Mouse (Mus musculus) frontal cortex, adult 2 months (tissue): ENCODE measurements around the gene Stx12. TPM values are rescaled to one million over a fixed set of nuclear protein-coding genes. Genes with fewer than 3 reads are reported as not detected.

Source experiments
- DNase-seq, 2 experiments: peaks; one replicate each; pipeline ENCODE4 v3.0.0; 2022; ENCODE audit warnings: low spot score in 1 of 2; ENCODE audit errors: extremely low spot score in 1 of 2
- polyA plus RNA-seq: library from polyadenylated mRNA; depleted of rRNA; stranded (reverse); fragments of >200 nt; gene quantifications from 2 replicates; pipeline ENCODE4 v1.2.3, GENCODE M21; 2012

Gene Stx12
- polyA plus RNA-seq, 1 experiment, result 110 TPM

- DNase-seq, result no peak
Measured at GRCm38 (mm10) chr4:132871116-132871515, 13.2 kb downstream of the Stx12 start.

DNA sequence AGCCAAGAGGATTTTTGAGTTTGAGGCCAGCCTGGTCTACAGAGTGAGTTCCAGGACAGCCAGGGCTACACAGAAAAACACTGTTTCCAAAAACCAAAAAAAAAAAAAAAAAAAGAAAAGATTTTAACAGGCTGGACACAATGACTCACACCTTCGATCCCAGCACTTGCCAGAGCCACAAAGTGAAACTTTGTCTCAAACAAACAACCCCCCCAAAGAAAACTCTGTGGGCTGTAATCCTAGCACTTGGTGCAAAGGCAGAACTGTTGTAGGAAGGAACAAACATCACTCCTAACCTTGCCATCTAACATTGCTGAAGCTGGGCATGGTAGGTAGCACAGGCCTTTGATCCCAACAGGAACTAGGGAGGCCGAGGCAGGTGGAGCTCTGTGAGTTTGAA lies 19.5 kb downstream of the Stx12 start:
- DNase-seq, result no peak

DNA sequence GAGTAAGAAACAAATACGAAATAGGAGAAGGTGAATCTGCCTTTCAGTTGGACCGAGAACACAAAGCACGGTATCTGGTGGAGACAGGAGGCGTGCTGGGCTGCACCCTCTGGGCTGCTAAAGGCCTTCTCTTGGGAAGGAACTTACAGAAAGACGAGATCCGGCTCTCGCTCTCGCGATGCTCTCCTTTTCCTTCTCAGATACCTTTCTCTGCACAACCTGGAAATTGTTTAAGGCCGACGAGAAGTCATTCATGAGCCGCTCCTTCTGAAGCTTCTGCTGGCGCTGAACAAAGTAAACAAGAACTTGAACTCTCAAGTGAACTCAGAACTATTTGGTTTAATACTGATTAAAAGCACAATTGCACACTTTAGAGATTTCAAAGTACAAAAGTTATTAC lies 21.3 kb downstream of the Stx12 start:
- DNase-seq, result no peak

DNA sequence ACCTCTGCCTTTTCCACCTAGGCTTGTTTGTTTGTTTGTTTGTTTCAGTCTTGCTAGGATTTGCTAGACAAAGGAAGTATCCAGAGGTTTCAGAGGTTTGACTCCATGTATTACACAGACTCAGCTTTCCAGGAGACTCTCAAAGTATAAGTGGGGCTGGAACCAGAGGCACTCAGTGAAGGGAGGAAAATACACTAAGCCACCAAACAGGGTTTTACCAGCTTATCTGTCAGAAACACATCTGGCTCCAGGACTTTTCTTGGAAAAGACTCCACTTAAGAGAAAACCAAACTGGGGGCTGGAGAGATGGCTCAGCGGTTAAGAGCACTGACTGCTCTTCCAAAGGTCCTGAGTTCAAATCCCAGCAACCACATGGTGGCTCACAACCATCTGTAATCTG lies 23.4 kb downstream of the Stx12 start:
- DNase-seq, result no peak

DNA sequence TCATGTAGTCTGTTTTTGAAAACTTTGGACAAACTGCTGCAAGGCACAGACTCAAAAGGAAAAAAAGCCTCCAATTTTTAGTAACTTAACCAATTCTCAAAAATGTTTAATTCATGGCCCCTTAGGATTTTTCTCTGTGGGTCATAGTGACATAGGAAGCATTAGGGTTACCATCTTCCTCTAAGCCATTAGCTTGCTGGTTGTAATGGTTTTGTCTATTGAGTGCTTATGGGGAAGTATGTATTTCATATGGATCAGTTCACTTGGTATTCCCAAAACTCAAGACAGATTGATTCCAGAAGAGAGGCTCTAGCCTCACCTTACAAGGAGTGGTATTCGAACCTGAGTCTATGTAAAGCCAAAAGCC lies 40.6 kb downstream of the Stx12 start:
- DNase-seq, result no peak

- DNase-seq, result peak; percentile 85 to 92
Measured at GRCm38 (mm10) chr4:132842970-132843704, 41.2 kb downstream of the Stx12 start, which contains the start of gene Ppp1r8. Gene Ppp1r8 (minus strand): TSS chr4:132843169.

DNA sequence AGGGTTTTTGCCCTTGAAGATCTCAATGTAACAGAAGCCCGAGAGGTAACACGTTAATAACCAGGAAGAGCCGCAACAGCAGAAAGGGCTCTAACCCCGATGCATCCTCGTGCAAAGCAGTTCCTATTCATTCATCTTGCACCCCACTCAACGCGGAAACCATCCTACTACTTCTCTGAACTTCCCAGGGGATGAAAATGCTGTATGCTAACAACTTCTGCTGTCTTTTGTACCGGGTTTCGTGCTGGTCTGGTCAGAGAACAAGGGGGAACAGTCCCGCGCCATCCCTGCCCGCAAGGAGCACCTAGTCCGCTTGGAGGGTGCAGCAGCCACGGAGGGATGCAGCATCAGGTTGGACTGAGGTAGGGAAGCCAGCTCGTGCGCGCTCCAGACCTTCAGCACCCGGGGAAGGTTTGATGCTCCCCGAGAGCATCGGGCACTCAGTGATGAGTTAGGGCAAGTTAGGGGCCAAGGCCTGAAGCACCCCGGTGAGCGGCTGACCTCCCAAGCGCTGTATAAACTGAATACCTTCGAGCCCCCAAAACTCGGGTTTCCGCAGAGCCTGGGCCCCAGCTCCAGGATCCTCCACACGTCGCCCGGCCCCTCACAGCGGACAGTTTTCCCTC lies 41.9 kb downstream of the Stx12 start:
- peak in 1 of 2 experiments; percentile 20 for DNase-seq

GRCm38 (mm10) chr4:132841493-132841892 lies 42.8 kb downstream of the Stx12 start:
- DNase-seq, result no peak

DNA sequence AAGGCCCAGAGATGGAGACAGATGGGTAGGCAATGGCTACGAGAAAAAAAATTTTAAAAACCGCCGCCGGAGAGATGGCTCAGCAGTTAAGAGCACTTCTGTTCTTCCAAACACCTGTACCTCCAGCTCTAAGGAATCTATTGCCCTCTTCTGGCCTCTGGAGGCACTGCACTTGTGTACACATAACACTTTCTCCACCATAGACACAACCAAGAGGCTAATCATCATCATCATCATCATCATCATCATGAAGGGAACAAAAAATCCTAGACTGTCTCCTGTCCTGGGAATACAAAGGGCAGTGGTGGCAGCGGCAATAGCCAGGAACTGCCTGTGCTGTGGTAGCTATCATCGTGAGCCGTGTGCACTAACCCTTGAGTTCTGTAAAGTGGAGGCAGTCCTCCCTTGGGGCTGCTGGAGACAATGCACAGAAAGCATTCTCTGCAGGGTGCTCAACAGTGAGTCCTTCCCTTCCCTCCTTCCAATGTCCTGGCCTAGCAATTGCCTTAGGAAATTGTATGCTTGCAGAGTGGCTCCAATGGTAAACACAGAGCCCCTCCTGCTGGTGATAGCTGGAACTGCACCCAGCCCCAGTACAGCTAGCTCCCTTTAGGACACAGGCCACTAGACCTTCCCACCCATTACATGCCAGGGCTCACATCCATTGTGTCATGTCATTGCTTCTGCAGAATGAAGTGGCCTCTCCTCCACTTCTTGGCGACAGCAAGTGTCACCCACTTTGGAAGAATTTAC lies 60.5 kb downstream of the Stx12 start:
- DNase-seq, result peak; percentile 38 to 81

GRCm38 (mm10) chr4:132818442-132818841 lies 65.9 kb downstream of the Stx12 start:
- DNase-seq, result no peak

DNA sequence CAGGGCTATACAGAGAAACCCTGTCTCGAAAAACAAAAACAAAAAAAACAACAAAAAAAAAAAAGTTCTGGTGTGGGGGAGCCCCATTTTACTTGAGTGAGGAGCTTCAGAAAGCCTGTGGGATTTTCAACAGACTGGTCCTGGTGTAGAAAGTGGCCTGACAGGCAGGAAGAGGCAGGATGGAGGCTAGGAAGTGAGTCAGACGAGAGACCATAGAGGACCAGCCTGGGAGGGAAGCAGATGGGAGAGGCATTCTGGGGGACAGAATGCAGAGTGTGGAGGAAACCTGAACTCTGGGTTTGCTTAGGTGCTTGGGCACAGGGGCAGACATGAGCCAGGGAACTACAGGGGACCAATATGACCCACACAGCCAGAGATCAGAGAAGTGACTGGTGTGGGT lies 67.5 kb downstream of the Stx12 start:
- DNase-seq, result no peak

DNA sequence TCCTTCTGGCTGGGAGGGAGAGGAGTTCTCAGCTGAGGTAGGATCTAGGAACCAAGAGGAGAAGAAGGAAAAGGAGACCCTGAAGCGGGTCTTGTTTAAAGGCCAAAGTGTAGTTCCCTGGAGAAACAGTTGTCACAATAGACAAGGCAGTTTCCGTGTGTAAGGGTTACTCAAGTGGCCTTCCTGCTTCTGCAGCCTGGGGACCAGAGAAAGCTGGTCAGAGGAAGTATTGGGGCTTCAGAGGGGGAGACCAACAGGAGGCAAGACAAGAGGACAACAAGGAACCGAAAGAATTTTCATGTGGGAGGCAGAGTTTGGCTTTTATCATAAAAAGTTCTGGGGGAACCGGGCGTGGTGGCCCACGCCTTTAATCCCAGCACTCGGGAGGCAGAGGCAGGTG lies 67.9 kb downstream of the Stx12 start:
- DNase-seq, result no peak

- DNase-seq, result peak; percentile 67 to 79
Measured at GRCm38 (mm10) chr4:132809621-132810020, 74.7 kb downstream of the Stx12 start.

DNA sequence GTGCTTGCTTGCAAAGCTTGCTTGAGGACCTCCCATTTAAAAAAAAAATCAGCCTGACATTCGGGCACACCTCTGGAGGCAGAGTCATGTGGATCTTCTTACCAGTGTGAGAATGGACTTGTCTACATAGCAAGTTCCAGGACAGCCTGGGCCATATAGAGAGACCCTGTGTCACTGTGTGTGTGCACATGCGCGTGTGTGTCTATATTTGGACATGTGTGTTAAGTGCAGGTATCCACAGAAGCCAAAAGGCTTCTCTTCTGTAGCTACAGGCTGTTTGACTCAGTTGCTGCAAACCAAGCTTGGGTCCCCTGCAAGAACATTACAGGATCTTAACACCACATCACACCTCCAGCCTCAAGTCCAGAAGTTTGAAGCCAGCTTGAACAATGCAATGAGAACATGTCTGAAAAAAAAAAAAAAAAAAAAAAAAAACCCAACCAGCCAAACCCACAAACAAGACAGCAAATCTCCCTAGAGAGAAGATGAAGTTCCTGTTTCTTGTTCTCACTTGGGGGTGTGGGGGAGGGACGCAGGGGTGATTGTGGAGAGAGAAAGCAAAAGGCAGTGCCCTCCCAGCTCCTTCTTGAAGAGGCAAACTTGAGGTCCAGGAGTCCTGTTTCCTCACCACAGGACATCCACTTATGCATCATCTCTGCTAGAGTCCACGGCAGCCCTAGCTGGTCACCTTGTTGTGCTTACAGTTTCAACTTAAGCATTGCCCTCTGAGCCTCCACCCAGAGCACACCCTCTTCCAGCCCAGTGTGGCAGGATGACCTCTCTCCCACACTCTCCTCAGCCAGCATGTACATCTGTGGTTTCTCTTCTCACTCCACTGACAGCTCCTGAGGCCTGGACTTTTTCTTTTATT lies 76.3 kb downstream of the Stx12 start:
- no peak for DNase-seq

DNA sequence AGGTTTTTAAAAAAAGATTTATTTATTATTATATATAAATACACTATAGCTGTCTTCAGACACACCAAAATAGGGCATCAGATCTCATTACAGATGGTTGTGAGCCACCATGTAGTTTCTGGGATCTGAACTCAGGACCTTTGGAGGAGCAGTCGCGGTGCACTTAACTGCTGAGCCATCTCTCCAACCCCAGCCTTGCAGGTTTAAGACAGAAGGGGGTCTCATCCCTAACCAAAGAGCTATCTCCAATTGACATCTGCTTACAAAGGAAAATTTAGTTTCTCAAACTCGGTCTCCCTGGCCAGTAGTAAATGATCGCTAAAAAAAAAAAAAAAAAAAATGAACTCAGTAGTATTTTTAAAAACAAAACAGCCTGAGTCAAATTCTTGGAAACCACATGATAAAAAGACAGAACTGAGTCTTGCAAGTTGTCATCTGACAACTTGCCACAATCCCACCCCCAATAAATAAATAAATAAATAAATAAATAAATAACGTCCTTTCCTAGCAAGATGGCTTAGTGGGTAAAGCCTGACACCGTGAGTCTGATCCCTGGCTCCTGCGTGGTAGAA lies 77.6 kb downstream of the Stx12 start:
- no peak for DNase-seq

GRCm38 (mm10) chr4:132805599-132806197 lies 78.6 kb downstream of the Stx12 start:
- DNase-seq, result no peak

- DNase-seq, result no peak
Measured at GRCm38 (mm10) chr4:132805146-132805545, 79.2 kb downstream of the Stx12 start.

DNA sequence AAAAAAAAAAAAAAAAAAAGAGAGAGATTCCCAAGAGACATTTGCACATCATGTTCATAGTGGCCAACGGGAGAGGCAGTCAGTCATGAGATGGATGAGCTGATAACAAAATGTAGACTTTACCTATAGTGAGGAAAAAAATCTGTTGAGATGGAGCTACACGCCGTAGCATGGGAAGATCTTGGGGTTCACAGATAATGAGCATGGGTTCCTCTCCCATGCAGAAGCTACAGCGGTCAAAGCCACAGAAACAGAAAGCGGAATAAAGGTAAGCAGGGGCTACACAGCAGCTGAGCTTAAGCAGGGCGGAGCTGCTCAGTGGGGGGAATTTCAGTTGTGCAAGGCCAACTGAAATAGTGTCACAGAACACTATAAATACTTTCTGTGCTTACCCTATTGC lies 80.0 kb downstream of the Stx12 start:
- DNase-seq, result no peak

DNA sequence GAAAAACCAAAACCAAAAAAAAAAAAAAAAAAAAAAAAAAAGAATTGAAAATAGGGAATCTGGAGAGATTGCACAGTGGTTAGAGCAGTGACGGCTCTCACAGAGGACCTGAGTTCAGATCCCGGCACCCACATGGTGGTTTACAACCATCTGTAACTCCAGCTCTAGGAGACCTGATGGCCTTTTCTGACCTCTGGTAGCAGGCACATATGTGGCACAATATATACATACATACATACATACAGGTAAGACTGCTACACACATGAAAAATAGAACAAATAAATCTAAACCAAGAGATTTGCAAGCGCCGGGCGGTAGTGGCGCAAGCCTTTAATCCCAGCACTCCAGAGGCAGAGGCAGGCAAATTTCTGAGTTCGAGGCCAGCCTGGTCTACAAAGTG lies 80.4 kb downstream of the Stx12 start:
- no peak for DNase-seq
